Mouse (Mus musculus) heart, adult 11 months (tissue): ENCODE data around the gene Csnk1g2.
A peak's percentile ranks its signal among the peaks of the same experiment; 100 is the strongest.

Experiments used
- DNase-seq: peaks from one replicate; pipeline ENCODE4 v3.0.0; 2022

Csnk1g2 gene

DNA sequence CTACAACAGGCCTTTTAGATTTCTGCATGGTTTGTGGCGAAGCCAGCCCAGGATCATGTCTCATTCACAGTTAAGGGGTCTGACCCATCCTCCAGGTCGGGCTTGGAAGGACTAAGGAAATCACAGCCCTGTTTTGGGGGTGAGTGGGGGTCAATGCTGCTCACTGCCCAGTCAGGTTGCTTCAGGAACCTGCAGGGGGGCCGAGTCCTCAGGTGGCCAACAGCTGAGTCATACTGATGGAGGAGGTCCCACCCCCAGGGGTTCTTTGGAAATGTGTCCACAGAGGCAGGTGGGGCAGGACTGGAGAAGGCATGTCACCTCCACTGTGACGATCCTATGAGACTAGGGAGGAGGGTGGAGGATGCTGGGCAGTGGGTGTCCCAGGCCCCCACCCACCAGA is 42.8 kb downstream of the Csnk1g2 start:
- peak; percentile 97 for DNase-seq

DNA sequence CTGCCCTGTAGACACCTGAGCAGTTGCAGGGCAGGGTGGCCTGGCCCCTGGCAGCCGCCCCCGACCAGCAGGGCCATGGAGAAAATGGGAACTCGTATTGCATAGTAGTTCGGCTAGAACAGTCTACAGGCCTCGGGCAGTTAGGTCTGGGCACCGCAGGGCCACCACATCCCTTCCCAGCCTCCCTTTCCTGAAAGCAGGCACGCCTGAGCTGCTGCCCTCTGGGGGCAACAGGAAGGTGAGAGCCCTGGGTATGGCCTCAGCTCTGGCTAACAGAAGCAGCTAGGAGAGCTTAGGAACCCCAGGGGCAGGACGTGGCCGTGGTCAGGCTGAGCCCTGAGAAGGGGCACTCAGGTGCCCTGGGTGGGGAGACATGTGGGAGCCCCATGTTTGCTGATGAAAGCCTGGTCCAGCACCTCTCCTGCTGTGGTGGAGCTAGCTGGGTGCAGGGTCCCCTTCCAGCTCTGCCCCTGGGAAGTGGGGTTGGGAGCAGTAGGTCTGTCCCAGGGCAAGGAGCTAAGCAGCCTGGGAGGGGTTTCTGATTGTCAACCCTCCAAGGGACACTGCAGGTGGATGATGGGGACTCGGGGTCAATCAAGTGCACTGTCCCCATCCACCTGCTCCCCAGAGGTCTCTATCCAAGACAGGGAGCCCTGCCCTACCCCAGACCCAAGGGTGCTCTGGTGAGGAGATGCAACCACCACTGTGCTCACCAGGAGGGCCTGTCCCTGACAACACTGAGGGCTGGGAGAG is 43.5 kb downstream of the Csnk1g2 start:
- peak; percentile 95 for DNase-seq

DNA sequence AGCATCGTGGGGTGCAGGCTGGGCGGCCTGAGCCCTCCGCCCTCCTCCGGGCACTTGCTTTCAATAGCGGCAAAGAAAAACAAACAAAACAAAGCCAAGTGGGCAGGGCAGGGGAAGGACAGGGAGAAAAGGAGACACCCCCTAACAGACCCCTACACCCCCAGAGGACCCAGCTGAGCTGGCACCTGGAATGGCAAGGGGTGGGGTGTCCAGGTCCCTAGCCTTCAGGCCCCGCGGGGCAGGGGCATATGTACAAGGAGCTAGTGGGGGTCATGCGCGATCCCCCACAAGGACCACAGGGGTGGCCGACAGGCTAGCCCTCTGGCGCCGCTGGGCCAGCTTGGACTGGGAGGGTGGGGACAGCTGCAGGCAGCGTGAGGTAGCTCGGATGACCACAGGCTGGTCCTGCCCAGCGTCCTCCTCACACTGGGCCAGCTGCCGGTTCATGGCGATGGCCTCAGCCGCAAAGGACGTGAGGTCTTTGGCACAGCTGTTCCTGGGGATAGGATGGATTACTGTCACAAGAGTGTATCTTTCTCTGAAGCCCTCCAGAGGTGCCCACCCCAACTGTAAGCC is 44.3 kb downstream of the Csnk1g2 start:
- DNase-seq, result peak; percentile 96

- peak; percentile 98 for DNase-seq
These were observed 46.0 kb downstream of the Csnk1g2 start for GRCm38 (mm10) chr10:80668614-80669013.

GRCm38 (mm10) chr10:80669018-80669417 is 46.4 kb downstream of the Csnk1g2 start:
- DNase-seq, result no peak

GRCm38 (mm10) chr10:80669737-80670485 is 47.3 kb downstream of the Csnk1g2 start:
- DNase-seq, result peak; percentile 98

- no peak for DNase-seq
These were observed 47.9 kb downstream of the Csnk1g2 start for GRCm38 (mm10) chr10:80670531-80670930.

DNA sequence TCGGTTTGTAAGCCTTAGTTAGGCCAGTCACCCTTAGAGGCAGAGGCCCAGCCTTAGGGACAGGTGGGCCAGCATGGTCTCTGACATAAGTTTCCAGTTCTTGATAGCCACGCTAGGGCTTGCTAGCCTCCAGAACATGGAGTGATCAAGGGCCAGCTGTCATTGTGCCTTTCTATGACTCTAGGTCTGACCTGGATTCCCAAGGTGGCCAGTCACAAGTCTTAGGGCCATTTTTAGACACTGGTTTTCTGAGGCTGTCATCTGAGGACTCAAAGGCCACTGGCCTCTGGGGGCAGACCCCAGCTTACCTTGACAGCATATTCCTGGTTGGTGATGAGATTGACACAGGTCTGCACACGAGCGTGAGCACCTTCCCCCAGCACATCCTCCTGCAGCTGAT is 48.6 kb downstream of the Csnk1g2 start:
- DNase-seq, result peak; percentile 94

DNA sequence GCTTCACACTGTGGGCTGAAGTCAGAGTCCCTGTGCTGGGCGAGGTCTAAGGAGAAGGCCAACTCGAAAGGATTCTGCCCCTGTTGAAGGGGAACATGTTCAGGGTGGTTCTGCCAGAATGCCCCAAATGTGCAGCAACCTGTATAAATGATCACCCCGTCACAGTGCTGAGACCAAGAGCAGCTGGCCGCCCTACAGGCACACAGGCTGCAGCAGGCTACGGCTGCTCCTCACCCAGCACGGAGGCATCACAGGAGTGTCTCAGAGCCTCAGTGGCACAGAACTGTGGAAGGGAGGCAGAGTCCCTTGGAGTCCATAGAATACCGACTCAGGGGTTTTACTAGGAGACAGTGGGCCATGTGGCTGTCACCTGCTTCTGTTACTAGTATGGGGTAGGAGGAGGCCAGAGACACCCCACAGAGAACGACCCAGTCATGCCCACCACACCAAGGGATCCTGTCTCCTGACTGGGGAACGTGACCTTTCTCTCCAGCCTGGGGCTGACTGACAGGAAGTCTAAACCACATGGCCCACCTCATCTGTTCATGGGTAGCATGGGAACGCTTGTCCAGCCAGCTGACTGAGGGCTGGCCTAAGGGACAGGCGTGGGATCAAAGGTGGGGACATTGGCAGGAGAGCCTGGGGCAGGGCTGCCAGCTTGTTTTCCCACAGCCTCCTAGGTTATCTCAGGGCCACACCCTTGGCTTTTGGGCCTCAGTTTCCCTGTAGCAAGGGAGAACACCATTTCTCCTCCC is 49.5 kb downstream of the Csnk1g2 start:
- DNase-seq, result peak; percentile 98

DNA sequence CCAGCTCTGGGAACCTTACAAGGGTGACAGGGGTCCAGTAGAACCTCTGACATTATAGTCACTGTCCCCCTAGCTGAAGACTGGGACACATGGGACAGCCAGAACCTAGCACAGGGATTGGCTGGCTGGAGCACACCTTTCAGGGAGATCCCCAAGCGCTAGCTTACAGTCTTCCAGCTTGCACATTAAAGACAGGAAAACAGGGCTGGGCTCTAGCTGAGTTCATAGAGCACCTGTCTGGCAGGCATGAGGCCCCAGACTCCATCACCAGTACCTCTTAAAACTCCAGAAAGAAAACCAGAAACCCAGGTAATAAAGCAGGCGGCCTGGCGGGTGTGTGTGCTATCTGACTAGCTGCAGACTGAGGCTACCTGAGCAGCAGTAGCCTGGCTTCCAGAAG is 51.1 kb downstream of the Csnk1g2 start:
- peak; percentile 96 for DNase-seq

GRCm38 (mm10) chr10:80674161-80674711 is 51.6 kb downstream of the Csnk1g2 start:
- DNase-seq, result peak; percentile 99

- DNase-seq, result peak; percentile 96
These were observed 52.3 kb downstream of the Csnk1g2 start for GRCm38 (mm10) chr10:80674851-80675404.

DNA sequence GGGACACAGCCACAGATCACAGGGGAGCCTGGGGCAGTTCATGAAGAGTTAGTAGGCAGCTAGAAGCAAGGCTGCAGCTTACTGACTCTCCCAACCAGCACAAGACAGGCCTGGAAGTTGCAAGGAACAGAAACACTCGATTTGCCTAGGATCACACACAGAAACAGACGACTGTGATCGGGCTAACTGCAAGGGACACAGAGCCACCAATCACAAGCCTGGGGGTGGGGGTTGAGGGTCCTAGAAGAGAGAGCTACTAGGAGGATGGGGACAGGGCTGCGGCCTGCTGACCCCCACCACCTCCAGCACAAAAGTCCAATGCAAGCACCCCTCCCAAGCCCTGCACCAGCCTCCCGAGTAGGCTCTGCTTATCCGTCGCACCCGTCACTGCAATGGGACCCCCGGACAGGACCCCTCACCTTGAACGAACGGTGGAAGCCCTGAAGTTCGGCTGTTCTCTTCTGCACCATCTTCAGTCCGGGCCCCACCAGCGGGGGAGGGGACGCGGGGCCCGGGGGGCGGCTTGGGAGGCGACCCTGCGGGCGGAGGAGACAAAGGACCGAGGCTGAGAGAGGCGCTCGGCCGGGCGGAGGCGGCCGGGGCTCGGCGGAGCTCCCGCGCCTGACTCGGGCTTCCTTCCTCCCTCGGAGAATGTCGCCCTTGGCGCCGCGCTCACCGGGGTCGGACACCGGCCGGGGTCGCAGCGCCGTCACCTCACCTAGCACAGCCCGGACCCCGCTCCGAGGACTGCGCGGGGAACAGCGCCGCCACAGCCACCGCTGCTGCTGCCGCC is 53.0 kb downstream of the Csnk1g2 start:
- DNase-seq, result peak; percentile 97

DNA sequence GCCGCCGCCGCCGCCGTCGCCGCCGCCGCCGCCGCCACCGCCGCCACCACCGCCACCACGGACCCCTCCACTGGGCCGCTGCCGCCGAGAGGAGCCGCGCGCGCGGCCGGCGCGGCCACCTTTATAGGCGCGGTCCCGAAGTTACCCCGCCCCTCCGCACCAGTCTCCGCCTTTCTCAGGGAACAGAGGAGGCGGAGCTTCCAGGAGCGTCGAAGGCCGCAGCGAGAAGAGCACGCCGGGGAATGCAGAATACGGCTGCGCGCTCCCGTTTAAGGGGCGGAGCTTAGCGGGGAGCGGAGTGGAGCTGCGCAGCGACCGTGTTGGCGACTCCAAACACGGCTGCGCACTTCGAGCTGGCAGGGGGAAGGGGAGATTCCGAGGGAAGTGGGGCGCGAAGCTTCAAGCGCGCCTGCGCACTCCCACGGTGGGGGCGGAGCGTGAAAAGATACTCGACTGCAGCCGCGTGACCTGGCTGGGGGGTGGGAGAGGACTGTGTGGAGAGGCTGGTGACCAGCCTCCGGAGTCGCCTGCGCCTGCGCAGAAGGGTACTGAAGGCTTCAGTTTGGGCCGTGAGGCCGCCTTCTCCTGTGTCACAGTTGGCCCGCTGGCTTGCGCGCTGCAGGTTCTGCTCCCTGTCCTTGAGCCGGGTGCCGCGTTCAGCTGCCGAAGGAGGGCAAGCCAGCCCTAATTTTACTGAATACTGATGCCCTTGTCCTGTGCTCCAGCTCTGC is 53.7 kb downstream of the Csnk1g2 start:
- DNase-seq, result peak; percentile 100

DNA sequence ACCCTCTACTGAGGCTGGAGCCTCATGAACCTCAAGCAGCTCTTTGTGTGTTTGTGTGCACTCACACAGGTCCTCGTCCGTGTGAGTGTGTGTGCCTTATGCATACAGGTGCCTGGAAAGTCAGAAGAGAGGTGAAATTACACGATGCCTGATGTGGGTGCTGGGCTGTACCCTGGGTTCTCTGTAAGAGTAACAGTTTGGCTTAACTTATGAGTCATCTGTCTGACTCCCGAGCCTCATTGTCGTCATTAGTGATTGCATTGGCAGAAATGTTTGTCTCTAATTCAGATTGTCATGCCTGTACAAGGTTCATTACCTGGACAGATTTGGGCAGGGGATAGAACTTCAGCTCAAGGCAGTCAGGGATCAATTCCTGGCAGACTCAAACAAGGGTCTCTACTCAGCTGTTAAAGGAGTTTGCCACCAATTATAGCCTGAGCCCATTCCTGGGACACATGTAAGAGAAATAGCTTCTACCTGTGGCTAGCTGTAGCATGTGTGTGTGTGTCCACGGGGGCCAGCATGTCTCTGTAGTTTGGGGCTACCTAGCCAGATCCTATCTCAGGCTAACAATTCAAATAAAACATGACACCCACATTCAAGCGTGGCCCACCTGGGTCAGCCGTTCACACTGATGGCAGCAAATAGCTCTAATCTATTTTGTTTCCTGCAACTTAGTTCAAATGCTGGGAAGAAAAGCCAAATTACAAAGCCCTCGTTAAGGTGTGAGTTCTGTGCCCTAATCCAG is 54.7 kb downstream of the Csnk1g2 start:
- DNase-seq, result peak; percentile 97

DNA sequence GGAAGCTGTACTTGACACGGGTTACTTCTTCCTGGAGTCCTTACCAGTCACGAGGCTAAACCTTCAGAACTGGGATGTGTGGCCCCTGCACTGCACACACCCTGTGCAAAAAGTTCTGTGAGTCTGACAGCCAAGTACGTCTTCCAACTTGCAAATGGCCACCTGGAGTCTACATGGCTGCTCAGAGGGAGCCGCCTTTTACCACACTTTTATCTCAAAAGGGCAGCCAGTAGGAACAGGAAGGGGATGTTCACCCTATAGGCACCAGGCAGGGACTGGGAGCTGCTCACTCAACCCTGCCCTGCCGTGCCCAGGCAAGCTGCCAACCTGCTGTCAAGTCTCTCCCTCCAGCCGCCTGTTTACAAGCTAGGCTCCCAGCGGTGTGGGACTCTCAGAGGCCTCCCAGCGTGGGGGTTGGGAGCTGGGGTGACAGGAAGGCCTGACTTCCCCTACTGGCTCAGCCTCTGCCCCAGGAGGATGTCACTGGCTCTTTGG is 55.4 kb downstream of the Csnk1g2 start, which contains the start of gene Mknk2:
Mknk2 (minus strand) TSS at position 171 of the 495 bp plus-strand sequence.
- DNase-seq, result peak; percentile 100

DNA sequence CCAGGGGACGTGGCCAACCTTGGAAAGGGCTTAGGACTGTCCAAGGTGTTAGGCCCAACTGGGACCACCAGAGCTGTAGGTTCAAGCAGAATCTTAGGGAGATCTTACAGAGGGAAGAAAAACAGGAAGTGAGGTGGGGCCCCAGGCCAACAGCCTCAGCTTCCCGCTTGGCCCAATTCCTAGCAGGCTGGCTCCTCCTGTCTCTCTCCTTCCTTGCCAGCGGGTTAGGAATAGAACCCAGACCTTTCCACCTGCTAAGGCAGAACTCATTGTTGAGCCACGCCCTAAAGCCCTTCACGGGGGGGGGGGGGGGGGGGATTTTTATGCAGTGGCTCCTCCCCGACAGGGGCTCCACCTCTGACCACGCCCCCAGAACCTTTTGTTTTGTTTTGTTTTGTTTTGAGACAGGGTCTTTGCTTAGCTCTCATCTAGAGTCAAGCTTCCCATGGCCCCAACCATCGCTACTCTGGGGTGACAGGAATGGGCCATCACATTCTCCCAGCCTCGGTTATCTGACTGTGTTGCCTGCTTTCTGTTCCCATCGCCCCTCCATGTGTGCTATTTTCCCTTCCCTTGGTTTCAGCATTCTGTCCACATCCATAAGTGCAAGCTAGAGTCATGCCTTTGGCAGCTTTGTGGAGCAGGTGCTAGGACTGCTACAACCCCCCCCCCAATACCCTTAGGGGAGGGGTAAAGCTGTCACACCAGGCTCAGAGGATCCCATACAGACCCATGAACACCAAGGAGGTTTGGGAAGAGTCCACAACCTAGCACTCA is 56.2 kb downstream of the Csnk1g2 start:
- DNase-seq, result peak; percentile 92

DNA sequence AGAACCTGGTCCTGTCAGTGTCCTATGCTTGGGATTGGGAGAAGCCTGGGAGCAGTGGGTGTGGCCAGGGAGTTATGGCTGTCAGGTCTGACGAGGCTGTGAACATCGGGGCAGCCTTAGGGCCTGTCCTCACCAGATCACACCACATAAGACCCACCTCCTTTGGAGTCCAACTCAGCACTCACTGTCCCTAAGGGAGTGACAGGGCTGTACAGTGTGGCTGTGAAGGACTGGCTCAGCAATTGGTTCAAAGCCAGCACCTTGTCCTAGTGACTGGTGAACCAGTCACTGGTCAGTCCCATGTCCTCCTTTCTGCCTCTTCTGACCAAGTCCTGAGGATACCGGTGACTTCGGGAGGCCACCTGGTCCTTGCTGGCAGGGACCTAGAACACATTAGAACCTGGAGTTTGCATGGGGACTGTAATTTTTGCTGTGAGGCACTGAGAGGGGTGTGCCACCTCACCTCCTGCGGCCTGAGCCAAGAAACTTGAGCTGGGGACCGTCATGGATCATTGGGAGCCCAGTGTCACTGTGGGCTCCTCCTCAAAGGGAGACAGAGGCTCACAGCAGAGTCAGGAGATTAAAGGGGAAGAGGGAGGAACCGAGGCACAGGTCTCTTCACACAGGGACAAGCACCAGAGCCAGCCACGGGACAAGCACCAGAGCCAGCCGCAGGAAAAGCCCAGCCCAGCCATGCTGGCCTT is 57.1 kb downstream of the Csnk1g2 start:
- peak; percentile 97 for DNase-seq
